Mouse (Mus musculus) forebrain, embryonic 12.5 days (tissue): Measurements from ENCODE around the gene Rai1. TPM values are rescaled to one million over a fixed set of nuclear protein-coding genes. Genes with fewer than 3 reads are reported as not detected.
A peak's percentile ranks its signal among the peaks of the same experiment; 100 is the strongest.

ENCODE experiments used
- ATAC-seq: fragments of 200-750 bp; cut with Nextera tagmentation; 2 replicates; pipeline ENCODE4 v1.8.0; 2017; ENCODE audit warnings: moderate TSS enrichment; ENCODE audit not compliant: low FRiP score
- H3K27ac ChIP-seq: fragments of 300-500 bp; sonication (generic); 2 replicates; pipeline ENCODE4 v1.5.1; 2016; ENCODE audit warnings: mild to moderate bottlenecking
- H3K27me3 ChIP-seq: fragments of 300-500 bp; sonication (generic); 2 replicates; pipeline ENCODE4 v1.6.1; 2016; ENCODE audit warnings: mild to moderate bottlenecking
- H3K36me3 ChIP-seq: fragments of 300-500 bp; sonication (generic); replicated peaks from 2 replicates; pipeline ENCODE4 v1.6.1; 2016; ENCODE audit warnings: mild to moderate bottlenecking
- H3K4me1 ChIP-seq: fragments of 300-500 bp; sonication (generic); 2 replicates; pipeline ENCODE4 v1.6.1; 2016
- H3K4me2 ChIP-seq: fragments of 300-500 bp; sonication (generic); 2 replicates; pipeline ENCODE4 v1.6.1; 2016; ENCODE audit warnings: mild to moderate bottlenecking, moderate library complexity
- H3K4me3 ChIP-seq: fragments of 300-500 bp; sonication (generic); replicated peaks from 2 replicates; pipeline ENCODE4 v1.5.1; 2016; ENCODE audit warnings: mild to moderate bottlenecking
- H3K9ac ChIP-seq: fragments of 300-500 bp; sonication (generic); 2 replicates; pipeline ENCODE4 v1.6.1; 2016; ENCODE audit warnings: mild to moderate bottlenecking
- H3K9me3 ChIP-seq: fragments of 300-500 bp; sonication (generic); 2 replicates; pipeline ENCODE4 v1.6.1; 2016
- WGBS: fragments of 180-500 bp; shearing (Covaris S2); methylation state at CpG from one replicate; pipeline ENCODE4 v1.1.7; 2016; 5-methylcytosine and 5-hydroxymethylcytosine counted together
- polyA plus RNA-seq: library from polyadenylated mRNA; unstranded; fragments of >200 nt; fragmentation: Nextera tagmentation; extraction: Ambion mirVana; gene quantifications from 2 replicates; pipeline ENCODE4 v1.2.1, GENCODE M21; 2016

Gene Rai1
- polyA plus RNA-seq, result 34.2 and 35.1 TPM in 2 replicates

DNA sequence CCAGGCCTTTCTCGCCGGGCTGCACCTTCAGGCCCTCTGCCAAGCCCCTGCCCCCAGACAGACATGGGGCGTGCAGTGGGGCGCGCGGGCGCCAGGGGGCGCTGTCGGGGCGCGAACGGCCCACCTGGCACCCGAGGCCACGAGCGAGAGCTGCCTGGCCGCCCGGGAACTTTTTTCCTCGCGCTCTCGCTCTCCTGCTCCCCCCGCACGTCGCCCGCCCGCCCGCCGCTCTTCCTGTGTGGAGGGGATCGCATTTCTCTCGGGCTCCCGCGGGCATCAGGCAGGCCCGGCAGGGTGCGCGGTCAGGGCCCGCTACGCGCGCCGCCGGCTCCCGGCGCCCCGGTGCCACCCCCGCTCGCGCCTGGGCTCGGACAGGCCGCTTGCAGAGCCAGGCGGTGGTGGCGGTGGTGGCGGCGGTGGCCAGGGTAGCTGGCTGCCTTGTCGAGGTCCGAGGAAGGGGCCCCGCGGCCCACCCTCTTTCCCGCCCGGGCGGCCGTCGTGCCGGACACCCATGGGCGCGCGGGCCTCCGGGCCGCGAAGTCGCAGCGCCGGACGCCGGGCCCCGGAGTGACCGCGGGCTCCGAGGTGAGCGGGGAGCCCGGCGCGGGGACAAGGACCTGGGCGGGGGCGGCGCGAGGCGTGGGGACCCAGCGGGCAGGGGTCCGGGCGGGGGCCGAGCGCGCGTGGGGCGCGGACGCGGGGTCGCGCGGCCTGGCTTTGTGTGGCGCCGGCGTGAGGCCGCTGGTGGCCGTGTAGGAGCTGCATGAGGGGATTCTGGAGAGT is at the start of gene Rai1:
Gene Rai1 (plus strand): TSS at position 204 of the 783 bp plus-strand sequence.
- Histone ChIP-seq H3K9me3 (no peaks in the 10 kb centered on the region), H3K27me3 (no peaks in the 10 kb centered on the region), H3K4me3 (peak within 1 kb of the TSS; percentile 99), H3K9ac (peak within 1 kb of the TSS; percentile 100), H3K27ac (peak within 1 kb of the TSS; percentile 97), H3K36me3 (no peaks in the 10 kb centered on the region), H3K4me2 (peak within 1 kb of the TSS; percentile 90), H3K4me1 (peaks cover 38% of the 10 kb centered on the region)
- under 1% methylated on average over 82 of the region's 105 CpGs for WGBS
- peak; percentile 86 for ATAC-seq

DNA sequence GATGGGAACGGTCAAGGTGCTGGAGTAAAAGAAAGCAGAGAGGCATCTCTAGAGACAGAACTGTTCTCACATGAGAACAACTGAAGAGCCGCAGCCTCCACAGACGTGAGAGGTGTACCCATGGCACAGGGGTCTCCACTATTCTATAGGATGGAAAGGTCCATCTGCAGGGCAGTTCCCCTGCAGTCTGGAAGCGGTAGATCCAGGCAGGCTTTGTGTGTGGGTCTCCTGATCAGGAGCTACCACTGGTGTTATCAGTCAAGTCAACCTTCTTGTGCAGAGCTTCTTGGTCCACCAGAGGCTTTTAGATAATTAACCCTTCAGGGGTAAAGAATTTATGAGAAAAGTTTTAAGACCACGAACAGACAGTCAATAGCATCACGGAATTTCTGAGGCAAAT is 48.3 kb upstream of the Rai1 start:
- whole genome bisulfite sequencing, result 82% methylated on average over 6 of the region's 6 CpGs
- Histone ChIP-seq H3K27ac (no peak overlapping the region), H3K36me3 (no peaks in the 10 kb centered on the region), H3K4me1 (no peaks in the 10 kb centered on the region), H3K27me3 (peaks cover 18% of the 10 kb centered on the region; the same call in 1 of the 2 replicates), H3K9ac (no peak overlapping the region), H3K4me2 (no peak overlapping the region), H3K9me3 (no peaks in the 10 kb centered on the region), H3K4me3 (no peak overlapping the region)
- no peak for ATAC-seq

- 72% methylated on average over 2 of the region's 2 CpGs for WGBS
- no peaks in the 10 kb centered on the region for H3K4me1 ChIP-seq
Observed at GRCm38 (mm10) chr11:60057987-60058386, 46.8 kb upstream of the Rai1 start.

DNA sequence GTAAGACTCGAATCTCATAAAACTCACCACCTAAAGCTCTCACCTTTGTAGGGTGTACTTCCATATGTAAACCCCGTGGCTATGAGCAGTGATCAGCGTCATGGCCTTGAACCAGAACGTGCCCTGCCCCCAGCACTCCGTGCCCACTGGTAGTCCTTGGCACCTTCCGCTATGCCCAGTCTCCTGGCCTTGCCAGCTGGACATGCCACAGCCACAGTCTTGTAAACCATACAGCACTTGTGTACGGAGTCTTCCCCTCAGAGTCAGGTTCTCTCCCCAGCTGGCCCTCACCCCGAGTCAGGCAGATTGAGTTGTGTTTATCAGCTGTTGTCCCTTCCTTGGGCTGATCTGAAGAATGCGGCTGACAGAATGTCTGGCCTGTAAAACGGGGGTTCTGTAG is 46.4 kb upstream of the Rai1 start:
- H3K4me3 ChIP-seq, result no peak overlapping the region
- H3K27me3 ChIP-seq, result peaks cover 14% of the 10 kb centered on the region; the same call in 1 of the 2 replicates
- no peak overlapping the region for H3K27ac ChIP-seq
- H3K9me3 ChIP-seq, result no peaks in the 10 kb centered on the region
- ATAC-seq, result no peak
- no peaks in the 10 kb centered on the region for H3K4me1 ChIP-seq
- no peaks in the 10 kb centered on the region for H3K36me3 ChIP-seq
- 85% methylated on average over 10 of the region's 10 CpGs for WGBS
- no peak overlapping the region for H3K4me2 ChIP-seq
- H3K9ac ChIP-seq, result no peak overlapping the region

More at GRCm38 (mm10) chr11:60057987-60058386, 46.8 kb upstream of the Rai1 start:
- Histone ChIP-seq H3K4me2 (no peak overlapping the region), H3K4me3 (no peak overlapping the region), H3K27me3 (peaks cover 14% of the 10 kb centered on the region; the same call in 1 of the 2 replicates), H3K36me3 (no peaks in the 10 kb centered on the region), H3K9ac (no peak overlapping the region), H3K9me3 (no peaks in the 10 kb centered on the region), H3K27ac (no peak overlapping the region)
- ATAC-seq, result no peak

- 98% methylated on average over 2 of the region's 2 CpGs for WGBS
- Histone ChIP-seq H3K9me3 (no peaks in the 10 kb centered on the region), H3K4me3 (no peak overlapping the region), H3K4me1 (no peaks in the 10 kb centered on the region), H3K9ac (no peak overlapping the region), H3K4me2 (no peak overlapping the region), H3K27ac (no peak overlapping the region), H3K36me3 (no peaks in the 10 kb centered on the region), H3K27me3 (peaks cover 14% of the 10 kb centered on the region; the same call in 1 of the 2 replicates)
- no peak for ATAC-seq
Observed at GRCm38 (mm10) chr11:60060026-60060425, 44.8 kb upstream of the Rai1 start.

DNA sequence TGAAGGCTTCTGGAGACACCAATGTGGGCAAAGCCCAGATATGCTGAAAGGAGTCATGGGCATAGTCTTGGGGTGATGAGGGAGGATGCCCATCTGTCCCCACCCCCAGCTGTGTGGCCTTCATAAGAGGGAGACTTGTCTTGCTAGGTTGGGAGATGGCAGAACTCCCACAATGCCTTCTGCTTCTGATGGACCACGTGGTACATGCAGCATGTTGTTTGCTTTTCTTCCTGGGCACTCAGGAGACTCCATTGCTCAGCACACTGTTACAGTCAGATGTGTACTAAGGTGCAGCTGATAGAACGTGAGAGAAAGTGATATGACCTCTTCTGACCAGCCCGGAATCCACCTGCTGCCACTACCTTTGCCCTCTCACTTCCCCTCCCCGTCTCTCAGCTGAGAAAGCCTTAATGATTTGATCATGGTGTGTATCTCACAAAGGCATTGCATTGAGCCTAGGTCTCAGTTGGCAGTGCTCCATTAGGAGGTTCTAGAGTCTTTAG is 43.3 kb upstream of the Rai1 start:
- Histone ChIP-seq H3K27me3 (peaks cover 14% of the 10 kb centered on the region; the same call in 1 of the 2 replicates), H3K9me3 (no peaks in the 10 kb centered on the region), H3K4me2 (no peak overlapping the region), H3K9ac (no peak overlapping the region), H3K36me3 (no peaks in the 10 kb centered on the region), H3K4me1 (no peaks in the 10 kb centered on the region), H3K27ac (no peak overlapping the region), H3K4me3 (no peak overlapping the region)
- 82% methylated on average over 4 of the region's 4 CpGs for WGBS
- no peak for ATAC-seq

GRCm38 (mm10) chr11:60065267-60065666 is 39.5 kb upstream of the Rai1 start:
- Histone ChIP-seq H3K4me3 (no peak overlapping the region), H3K9me3 (no peaks in the 10 kb centered on the region), H3K27me3 (0 out of 2 replicates have a peak, but pooled peaks cover 4% of the 10 kb centered on the region), H3K4me2 (no peak overlapping the region), H3K4me1 (no peaks in the 10 kb centered on the region), H3K27ac (no peak overlapping the region), H3K9ac (no peak overlapping the region), H3K36me3 (no peaks in the 10 kb centered on the region)
- 56% methylated on average over 1 of the region's 1 CpGs for WGBS
- no peak for ATAC-seq

DNA sequence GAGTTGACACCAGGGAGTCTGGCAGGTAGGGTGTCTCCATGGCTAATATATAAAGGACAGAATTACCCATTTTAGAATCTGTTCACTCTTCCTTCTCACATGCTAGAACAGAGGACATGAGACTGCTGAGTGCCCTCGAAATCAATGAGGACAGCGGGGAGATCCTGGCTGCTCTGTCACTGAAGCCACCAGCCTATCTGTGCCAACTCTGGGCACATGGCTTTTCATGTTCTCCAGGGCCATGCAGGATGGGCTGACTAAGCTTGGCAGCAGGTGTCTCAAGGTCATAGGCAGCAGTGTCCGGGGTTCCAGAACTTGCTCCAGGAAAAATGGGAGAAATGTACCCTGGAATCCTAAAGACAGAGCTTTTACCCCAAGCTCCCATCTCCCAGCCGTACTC is 37.2 kb upstream of the Rai1 start:
- ATAC-seq, result no peak
- WGBS, result 90% methylated on average over 4 of the region's 4 CpGs
- Histone ChIP-seq H3K27me3 (0 out of 2 replicates have a peak, but pooled peaks cover 4% of the 10 kb centered on the region), H3K36me3 (no peaks in the 10 kb centered on the region), H3K9ac (no peak overlapping the region), H3K27ac (no peak overlapping the region), H3K4me1 (no peaks in the 10 kb centered on the region), H3K9me3 (no peaks in the 10 kb centered on the region), H3K4me3 (no peak overlapping the region), H3K4me2 (no peak overlapping the region)

GRCm38 (mm10) chr11:60068631-60069030 is 36.2 kb upstream of the Rai1 start:
- H3K9me3 ChIP-seq, result no peaks in the 10 kb centered on the region
- no peaks in the 10 kb centered on the region for H3K4me1 ChIP-seq
- ATAC-seq, result no peak
- H3K27ac ChIP-seq, result no peak overlapping the region
- no peak overlapping the region for H3K9ac ChIP-seq
- H3K27me3 ChIP-seq, result 0 out of 2 replicates have a peak, but pooled peaks cover 4% of the 10 kb centered on the region
- no peak overlapping the region for H3K4me2 ChIP-seq
- H3K4me3 ChIP-seq, result no peak overlapping the region
- H3K36me3 ChIP-seq, result no peaks in the 10 kb centered on the region

- Histone ChIP-seq H3K9ac (no peak overlapping the region), H3K36me3 (no peaks in the 10 kb centered on the region), H3K4me1 (no peaks in the 10 kb centered on the region), H3K9me3 (no peaks in the 10 kb centered on the region), H3K4me2 (no peak overlapping the region), H3K27ac (no peak overlapping the region), H3K4me3 (no peak overlapping the region), H3K27me3 (0 out of 2 replicates have a peak, but pooled peaks cover 4% of the 10 kb centered on the region)
- 32% methylated on average over 8 of the region's 8 CpGs for WGBS
- no peak for ATAC-seq
Observed at GRCm38 (mm10) chr11:60070599-60070998, 34.2 kb upstream of the Rai1 start.

DNA sequence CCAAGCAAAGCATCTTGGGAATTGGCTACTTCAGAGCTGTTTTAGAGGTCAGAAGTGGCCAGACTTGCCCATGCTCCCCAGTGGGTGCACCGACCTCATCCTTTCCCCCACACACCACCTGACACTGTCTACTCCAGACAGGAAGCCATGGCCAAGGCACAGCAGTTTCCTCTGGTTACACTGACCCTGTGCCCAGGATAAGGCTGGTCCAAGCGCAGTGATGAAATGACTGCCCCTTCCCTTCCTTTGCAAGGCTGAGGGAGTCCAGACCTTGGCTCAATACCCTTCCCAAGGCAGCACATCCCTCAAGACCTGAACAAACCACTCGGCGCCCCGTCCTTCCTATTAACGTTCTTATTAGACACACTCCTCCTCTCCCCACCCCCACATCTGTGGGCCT is 33.6 kb upstream of the Rai1 start:
- ATAC-seq, result no peak
- H3K36me3 ChIP-seq, result no peaks in the 10 kb centered on the region
- H3K9me3 ChIP-seq, result no peaks in the 10 kb centered on the region
- no peaks in the 10 kb centered on the region for H3K4me1 ChIP-seq
- H3K9ac ChIP-seq, result no peak overlapping the region
- no peak overlapping the region for H3K4me3 ChIP-seq
- H3K4me2 ChIP-seq, result no peak overlapping the region
- H3K27me3 ChIP-seq, result 0 out of 2 replicates have a peak, but pooled peaks cover 4% of the 10 kb centered on the region
- WGBS, result 87% methylated on average over 6 of the region's 6 CpGs
- H3K27ac ChIP-seq, result no peak overlapping the region

- no peak for ATAC-seq
- no peak overlapping the region for H3K27ac ChIP-seq
- no peak overlapping the region for H3K9ac ChIP-seq
- no peaks in the 10 kb centered on the region for H3K36me3 ChIP-seq
- H3K4me2 ChIP-seq, result no peak overlapping the region
- H3K9me3 ChIP-seq, result no peaks in the 10 kb centered on the region
- no peak overlapping the region for H3K4me3 ChIP-seq
- H3K4me1 ChIP-seq, result no peaks in the 10 kb centered on the region
- 0 out of 2 replicates have a peak, but pooled peaks cover 4% of the 10 kb centered on the region for H3K27me3 ChIP-seq
Observed at GRCm38 (mm10) chr11:60073121-60073520, 31.7 kb upstream of the Rai1 start.
